Mouse (Mus musculus) cerebellum, postnatal 10 days (tissue): ENCODE results near the gene Thsd7a.

Experiments used
- DNase-seq, 2 experiments: peaks; one replicate each; pipeline ENCODE4 v3.0.0; 2021; ENCODE audit warnings: mixed read lengths in 2 of 2

Thsd7a gene

DNA sequence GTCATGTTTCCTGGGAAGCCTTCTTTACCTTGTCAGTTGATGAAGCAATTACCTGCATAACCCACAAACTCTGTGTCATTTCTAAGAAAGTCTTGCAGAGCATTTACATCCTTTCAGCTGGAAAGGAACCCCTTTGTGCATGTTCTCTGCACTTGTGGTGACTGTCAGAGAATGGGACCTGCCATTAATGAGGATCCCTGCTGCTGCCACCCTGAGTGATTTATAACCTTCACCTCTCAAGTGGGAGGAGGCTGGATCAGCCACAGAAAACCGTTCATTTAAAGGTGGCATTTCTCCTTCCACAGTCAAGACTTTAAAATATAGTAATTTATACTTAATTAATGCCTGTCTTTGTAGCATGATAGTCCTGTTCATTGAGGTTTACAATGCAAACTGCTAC, 99.6 kb downstream of the Thsd7a start:
- DNase-seq: no peak

GRCm38 (mm10) chr6:12628637-12629246, 120.5 kb downstream of the Thsd7a start:
- DNase-seq: no peak

DNA sequence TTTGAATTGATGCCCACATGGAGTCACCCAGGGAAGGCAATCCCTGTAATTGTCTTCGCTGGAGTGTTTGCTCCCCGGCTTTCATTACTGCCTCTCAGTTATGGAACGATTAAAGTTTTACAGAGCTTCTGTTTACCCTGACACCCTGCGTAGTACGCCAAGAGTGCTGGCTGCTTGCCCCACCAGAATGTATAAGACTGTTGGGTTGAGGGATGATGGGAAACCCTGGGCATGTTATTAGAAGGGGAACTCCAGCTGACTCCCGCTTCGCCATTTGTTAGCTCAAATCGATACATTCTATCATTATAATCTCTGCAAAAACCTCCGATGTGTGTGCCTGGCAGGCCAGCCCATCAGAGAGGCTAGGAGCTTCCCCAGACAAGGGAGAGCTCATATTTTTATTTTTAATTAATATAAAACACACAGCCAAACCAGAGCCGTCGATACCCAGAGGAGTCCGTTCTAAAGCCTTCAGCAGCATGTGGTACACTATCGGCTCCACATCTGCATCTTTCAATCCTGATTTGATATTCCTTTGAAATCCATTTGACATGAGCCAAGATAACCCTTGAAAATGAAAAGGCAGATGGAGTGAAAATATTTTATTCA, 142.5 kb downstream of the Thsd7a start:
- peak in 1 of 2 experiments; percentile 10 for DNase-seq

- peak in 1 of 2 experiments; percentile 3 for DNase-seq
Measured at GRCm38 (mm10) chr6:12602927-12603326, 146.3 kb downstream of the Thsd7a start.

DNA sequence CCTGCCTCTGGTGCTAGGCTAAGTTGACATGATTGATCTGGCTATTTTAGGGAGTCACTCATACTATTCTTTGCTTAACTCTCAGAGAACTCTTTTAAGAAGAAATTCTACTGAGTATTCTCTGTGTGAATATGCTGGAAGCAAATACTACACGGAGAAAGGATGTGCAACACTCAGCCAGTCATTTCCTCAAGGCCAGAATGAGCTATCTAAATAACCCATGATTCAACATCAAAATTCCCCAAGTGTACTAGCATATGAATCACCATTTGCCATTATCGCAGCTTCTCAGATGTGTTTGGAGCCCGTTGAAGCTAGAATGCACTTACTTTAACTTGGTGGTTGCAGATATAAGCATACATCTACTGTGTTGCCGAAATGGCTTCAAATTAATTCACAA, 147.0 kb downstream of the Thsd7a start:
- DNase-seq: no peak

DNA sequence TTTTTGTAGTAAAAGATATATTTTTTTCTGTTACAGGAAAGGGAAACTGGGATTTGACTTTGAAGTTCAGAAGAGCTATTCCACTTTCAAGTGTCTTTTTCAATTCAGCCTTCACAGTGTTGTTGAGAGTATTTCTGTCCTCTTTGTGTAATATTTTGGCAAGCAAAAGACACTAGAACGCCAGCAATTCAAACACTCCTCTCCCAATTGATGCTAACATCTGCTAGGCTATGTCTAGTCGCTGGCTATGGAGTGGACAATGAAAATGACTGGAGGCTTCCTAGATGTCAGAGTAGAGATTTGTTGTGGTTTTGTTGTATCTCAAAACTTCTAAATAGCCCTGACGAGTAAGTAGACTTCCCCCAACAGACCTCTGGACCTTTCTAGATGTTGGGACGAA, 164.8 kb downstream of the Thsd7a start:
- no peak for DNase-seq

DNA sequence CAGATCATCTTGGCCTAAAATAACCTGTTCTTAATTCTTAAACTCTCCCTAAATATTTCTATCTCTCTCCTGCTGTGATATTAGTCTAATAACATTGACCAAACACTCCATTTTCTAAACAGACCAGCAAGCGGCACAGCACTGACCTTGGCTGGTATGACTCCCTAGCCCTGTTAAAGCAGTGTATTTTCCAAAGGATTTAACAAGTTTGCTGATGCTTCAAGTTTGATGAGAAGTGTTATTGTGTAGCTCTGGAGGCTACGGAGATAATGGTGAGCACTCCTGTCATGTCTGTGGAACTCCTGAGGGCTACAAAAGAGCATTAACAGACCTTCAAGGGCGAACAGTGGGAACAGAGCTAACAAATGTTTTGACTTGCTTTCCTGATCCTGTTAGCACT, 168.1 kb downstream of the Thsd7a start:
- DNase-seq: no peak

DNA sequence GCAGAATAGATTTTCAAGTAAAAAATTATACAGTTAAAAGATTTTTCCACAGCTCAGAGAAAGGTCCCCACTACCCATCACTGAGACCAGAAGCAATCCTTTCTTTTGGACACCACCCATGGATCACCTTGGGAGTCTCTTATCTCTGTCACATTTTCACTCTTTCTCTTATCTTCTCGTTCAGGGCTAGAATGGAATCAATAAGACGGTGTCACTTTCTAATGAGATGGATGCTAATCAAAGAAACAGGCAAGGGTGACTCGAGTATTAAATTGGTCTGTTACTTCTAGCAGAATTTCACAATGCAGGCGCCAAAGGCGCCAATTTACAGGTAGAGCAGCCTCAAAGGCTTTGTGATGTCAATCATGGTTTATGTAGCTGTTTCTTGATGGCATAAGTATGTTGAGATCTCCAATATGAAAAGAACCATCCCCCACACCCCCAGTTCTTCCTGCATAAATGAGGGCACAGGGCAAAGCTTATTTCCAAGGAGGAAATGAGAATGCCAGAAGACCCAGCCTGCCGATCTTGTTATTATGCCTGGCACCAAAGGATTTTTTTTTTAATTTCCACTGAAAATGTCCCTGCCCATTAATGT, 173.5 kb downstream of the Thsd7a start:
- no peak for DNase-seq

DNA sequence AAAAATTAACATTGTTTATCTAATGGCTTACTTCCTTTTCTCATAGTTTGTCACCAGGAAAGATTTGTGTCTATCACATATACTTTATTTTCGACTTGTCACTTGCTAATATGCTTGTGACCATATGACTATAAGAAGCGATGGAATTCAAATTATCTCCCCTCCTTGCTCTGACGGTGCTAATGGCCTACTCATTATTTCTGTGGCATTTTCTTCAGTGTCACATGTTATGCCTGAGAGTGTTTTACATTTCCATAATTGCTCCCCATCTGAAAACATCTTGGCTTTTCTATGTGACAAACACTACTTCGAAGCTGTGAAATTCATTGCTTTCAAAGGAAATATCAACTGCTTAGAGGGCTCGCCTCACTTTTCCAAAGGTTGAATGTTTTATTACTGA, 177.0 kb downstream of the Thsd7a start:
- no peak for DNase-seq

DNA sequence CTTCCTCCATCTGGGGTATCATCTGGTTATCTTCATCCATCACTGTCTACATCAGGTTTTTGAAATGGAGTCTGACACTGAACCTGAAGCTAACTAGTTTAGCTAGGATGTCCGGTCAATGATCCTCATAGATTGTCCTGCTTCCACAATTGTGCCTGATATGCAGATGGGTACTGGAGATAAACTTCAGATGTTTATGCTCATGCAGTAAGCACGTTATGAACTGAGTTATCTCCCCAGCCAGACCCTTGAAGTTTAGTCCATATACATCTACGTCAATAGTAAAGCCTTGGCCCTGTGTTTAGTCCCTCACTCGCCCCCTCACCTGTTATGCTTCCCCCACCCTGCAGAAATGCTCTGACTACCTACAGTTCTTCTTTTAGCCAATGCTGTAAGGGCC, 184.1 kb downstream of the Thsd7a start:
- no peak for DNase-seq

DNA sequence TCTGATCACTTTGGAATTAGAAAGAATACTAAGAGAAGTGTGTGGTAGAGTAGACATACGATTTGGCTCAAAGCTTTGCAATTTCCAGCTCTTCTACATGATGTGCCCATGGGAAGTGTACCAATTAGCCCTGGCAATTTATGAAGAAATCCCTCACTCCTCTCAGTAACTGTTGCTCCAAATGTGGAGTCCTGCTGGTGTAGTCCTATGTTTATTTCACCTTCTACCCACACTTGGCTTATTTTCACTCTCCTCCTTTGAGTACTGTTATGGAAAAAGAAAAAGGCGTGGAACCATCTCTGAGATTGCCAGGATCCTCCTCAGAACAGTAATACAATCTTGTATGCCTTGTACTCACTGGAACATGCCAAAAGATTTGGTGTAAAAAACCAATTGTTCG, 186.9 kb downstream of the Thsd7a start:
- DNase-seq: no peak

GRCm38 (mm10) chr6:12560500-12560899, 188.7 kb downstream of the Thsd7a start:
- no peak for DNase-seq

DNA sequence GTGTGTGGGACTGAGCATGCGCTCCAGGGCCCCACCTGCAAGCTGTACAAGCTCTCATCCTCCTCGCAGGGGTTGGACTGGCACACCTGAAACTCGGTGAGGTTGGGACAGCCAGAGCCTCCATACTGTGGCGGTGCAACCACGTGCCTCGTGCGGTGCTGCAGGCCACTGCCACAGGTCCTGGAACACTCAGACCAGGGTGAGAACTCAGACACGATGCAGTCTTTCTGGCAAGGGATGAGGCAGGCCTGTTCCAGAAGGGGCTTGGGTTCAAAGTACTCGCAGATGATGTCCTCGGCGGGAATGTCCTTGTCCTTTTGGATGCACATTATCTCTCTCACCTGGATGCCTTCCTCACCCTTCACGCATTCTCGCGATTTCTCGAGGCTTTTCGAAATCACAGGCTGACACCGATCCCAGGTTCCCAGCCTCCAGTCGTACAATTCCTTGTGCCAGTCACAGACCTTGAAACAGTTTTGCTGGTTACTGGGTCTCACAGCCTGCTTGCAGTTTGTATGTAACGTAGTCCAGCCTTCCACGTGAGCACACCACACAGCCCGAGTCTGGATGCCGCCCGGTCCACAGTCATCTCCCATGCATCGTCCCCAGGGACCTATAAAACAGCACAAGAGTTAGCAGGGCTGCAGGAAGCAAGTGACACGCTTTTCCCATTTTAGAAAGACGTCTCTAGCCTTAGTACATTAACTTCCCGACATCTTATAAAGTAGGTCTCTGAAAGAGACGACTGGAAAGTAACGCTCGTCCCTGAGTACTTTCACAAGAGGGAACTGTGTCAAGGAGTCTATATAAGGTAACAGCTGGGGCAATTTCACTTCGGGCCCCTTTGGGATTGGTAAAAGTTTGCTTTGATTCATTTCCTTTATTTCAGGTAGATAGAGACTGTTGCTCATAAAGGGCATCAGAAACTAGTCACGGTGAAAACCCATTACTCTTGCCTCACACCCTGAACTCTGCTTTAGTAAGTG, 193.8 kb downstream of the Thsd7a start:
- no peak for DNase-seq

DNA sequence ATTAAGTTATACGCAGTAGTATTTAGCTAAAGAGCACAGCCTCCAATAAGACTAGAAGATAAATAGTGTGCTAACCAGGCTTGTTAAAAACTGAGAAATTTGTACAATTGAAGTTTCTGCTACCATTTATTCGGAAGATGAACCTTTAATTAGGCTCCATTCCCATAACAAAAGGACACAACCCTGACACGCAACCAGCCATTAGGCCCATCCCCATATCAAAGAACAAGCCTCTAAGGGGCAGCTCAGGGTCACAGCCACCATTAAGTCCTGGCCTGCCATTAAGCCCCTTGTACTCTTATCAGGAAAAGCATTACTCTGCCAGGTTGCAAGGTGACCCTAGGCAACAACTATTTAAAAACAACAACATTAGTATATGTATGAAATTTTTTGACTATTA, 198.0 kb downstream of the Thsd7a start:
- DNase-seq: no peak

GRCm38 (mm10) chr6:12550054-12550655, 199.1 kb downstream of the Thsd7a start:
- DNase-seq: peak; percentile 60 to 72

DNA sequence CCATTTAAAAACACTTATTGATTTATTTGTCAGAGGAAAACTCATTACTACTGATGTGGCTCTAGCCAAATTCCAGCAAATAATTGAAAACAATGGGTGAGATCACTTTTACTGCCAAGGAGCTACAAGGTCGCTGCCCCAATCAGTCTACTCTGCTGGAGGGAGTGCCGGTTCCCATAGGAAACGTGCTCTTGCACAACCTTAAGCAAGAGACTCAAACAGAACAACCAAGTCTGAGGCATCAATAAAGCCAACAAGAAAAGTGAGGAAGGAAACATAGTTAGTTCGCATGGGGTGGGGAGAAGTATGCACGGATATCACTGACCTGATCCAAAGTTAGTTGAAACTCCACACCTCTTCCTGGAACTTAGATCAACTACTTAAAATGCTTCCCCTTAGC, 205.1 kb downstream of the Thsd7a start:
- no peak for DNase-seq

GRCm38 (mm10) chr6:12542496-12542895, 206.7 kb downstream of the Thsd7a start:
- DNase-seq: no peak

GRCm38 (mm10) chr6:12519121-12519520, 230.1 kb downstream of the Thsd7a start:
- DNase-seq: peak; percentile 57 to 73

DNA sequence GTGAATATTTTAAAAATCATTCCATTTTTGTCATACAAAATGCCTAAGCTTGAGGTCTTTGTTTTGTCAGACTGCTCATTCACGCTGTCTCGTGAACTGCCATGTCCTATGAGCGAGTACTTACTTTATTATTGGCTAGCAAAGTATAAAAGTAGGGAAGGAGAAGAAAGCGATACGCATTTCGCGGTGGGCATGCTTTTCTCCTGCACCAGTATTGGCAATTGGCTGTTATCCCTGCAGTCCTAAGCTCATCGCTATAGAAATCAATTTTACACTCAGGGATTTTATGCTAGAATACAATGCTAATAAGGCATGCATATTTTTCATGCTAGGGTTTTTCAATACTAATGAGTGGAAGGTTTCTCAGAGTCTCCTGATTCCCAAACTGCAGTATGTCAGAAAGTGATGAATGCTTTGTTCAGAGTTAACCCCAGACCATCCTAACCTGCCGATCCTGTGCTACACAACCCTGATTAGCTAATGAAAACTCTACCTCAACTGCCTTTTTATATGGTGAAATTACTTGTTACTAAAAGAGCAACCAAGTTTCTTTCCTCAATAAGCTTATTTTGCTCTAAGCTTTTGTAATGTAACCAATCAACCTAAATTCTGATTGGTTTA, 230.8 kb downstream of the Thsd7a start:
- peak in 1 of 2 experiments; percentile 4 for DNase-seq

GRCm38 (mm10) chr6:12517726-12518125, 231.5 kb downstream of the Thsd7a start:
- peak; percentile 41 to 51 for DNase-seq

DNA sequence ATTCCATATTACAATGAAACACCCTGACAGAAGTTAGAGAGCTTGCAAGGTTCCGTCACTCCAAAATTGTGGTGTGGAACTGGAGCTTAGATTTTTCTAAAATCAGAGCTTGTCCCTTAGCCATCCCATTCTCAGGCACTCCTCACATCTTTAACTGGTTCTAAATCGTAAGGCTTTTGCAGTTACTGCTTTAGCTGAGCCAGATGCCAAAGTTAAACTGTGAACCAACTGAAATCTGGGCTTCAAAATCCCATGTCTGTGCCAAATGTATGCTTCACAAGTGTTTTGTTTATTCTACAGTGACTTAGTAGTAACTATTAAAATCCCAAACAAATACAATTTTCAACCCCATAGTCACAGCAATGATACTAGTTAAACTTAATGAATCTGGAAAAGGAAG, 242.3 kb downstream of the Thsd7a start:
- DNase-seq: no peak

DNA sequence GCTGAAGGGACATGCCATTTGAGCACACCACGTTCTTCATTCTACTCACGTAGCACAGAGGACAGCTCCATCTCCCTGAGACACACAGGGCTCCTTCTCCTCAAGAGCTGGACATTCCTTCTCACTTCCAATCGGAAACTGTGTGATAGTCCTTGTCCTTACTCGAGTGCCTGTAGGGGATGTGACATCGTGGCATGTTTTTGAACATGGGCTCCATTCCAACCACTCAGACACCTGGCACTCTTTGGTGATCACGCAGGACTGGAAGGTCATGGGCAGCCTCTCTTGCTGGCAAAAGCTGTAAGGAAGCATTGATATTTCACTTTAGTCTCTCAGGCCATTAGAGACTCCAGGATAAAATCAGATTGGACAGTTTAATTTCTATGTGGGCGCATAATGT, 245.3 kb downstream of the Thsd7a start:
- peak; percentile 64 to 72 for DNase-seq
